8 mouse cellular contexts compared by ENCODE assay signal in genomic region chr3:68823876-68824764, GRCm38 (mm10). TPM values are rescaled to one million over a fixed set of nuclear protein-coding genes. Genes with fewer than 3 reads are reported as not detected.
A peak's percentile ranks its signal among the peaks of the same experiment; 100 is the strongest.
DNase-seq lines count a peak whose midpoint lies in the region; ATAC-seq lines count a peak whose summit lies in the region.
"Had no signal": no experiment of that assay in that cellular context is flagged by ENCODE, and none has a peak within 500 bp of the region (broad histone marks: within the 10 kb centered on the region; RNA-seq: fewer than 3 reads in every experiment).

No protein-coding gene starts in this region.

- DNase-seq in midbrain, embryonic 11.5 days (ENCODE audit: low spot score, missing footprints) = no peak
- peak; percentile 93 to 95 for DNase-seq in cerebellum, postnatal 10 days
- no peak for DNase-seq in natural killer cell, adult 2 months (ENCODE audit: low spot score in 2 of 2)
- no peak for DNase-seq in yolk sac, embryonic 10.5 days (ENCODE audit: low spot score)

- no peak overlapping the region for H3K4me3 ChIP-seq in midbrain, embryonic 13.5 days (replicated peaks)
- H3K4me3 ChIP-seq in midbrain, embryonic 11.5 days (ENCODE audit: low read depth, low read length) = no peak overlapping the region
- no peak overlapping the region for H3K4me3 ChIP-seq in hindbrain, embryonic 16.5 days (ENCODE audit: low read length)
- no peak overlapping the region for H3K4me3 ChIP-seq in midbrain, embryonic 16.5 days (ENCODE audit: low read depth, low read length)

- H3K9ac ChIP-seq in midbrain, embryonic 13.5 days (replicated peaks) = no peak overlapping the region
- no peak overlapping the region for H3K9ac ChIP-seq in midbrain, embryonic 11.5 days (ENCODE audit: low read length)
- no peak overlapping the region for H3K9ac ChIP-seq in hindbrain, embryonic 16.5 days (ENCODE audit: low read depth, low read length)
- no peak overlapping the region for H3K9ac ChIP-seq in midbrain, embryonic 16.5 days (ENCODE audit: low read depth, low read length)
- H3K9ac ChIP-seq: liver, embryonic 14.5 days had no signal

- no peaks in the 10 kb centered on the region for H3K27me3 ChIP-seq in midbrain, embryonic 13.5 days
- H3K27me3 ChIP-seq in midbrain, embryonic 11.5 days (ENCODE audit: control insufficient read depth, insufficient read depth, low read length) = no peaks in the 10 kb centered on the region
- H3K27me3 ChIP-seq in hindbrain, embryonic 16.5 days (replicated peaks; ENCODE audit: control insufficient read depth, insufficient read depth, low read length) = no peaks in the 10 kb centered on the region
- no peaks in the 10 kb centered on the region for H3K27me3 ChIP-seq in midbrain, embryonic 16.5 days (ENCODE audit: control insufficient read depth, insufficient read depth, low read depth, low read length)

- H3K4me1 ChIP-seq in midbrain, embryonic 13.5 days (replicated peaks) = peaks cover 25% of the 10 kb centered on the region
- peaks cover 3% of the 10 kb centered on the region; the same call in 1 of the 2 replicates for H3K4me1 ChIP-seq in midbrain, embryonic 11.5 days (ENCODE audit: control insufficient read depth, insufficient read depth, low read length)
- H3K4me1 ChIP-seq in hindbrain, embryonic 16.5 days (ENCODE audit: control insufficient read depth, insufficient read depth, low read depth, low read length) = peaks cover 10% of the 10 kb centered on the region
- peaks cover 6% of the 10 kb centered on the region; the same call in 1 of the 2 replicates for H3K4me1 ChIP-seq in midbrain, embryonic 16.5 days (ENCODE audit: control insufficient read depth, insufficient read depth, low read length)

- H3K36me3 ChIP-seq in midbrain, embryonic 13.5 days = no peaks in the 10 kb centered on the region
- no peaks in the 10 kb centered on the region for H3K36me3 ChIP-seq in midbrain, embryonic 11.5 days (ENCODE audit: control insufficient read depth, insufficient read depth, low read length)
- H3K36me3 ChIP-seq in hindbrain, embryonic 16.5 days (ENCODE audit: control insufficient read depth, insufficient read depth, low read length) = no peaks in the 10 kb centered on the region
- H3K36me3 ChIP-seq in midbrain, embryonic 16.5 days (ENCODE audit: control insufficient read depth, insufficient read depth, low read length) = no peaks in the 10 kb centered on the region

- no peak overlapping the region for H3K27ac ChIP-seq in midbrain, embryonic 13.5 days
- no peak overlapping the region for H3K27ac ChIP-seq in midbrain, embryonic 11.5 days (ENCODE audit: low read depth, low read length)
- H3K27ac ChIP-seq in hindbrain, embryonic 16.5 days (ENCODE audit: low read depth, low read length) = no peak overlapping the region
- H3K27ac ChIP-seq in midbrain, embryonic 16.5 days (ENCODE audit: low read length) = peak overlapping the region; percentile 62; the same call in 1 of the 2 replicates
- H3K27ac ChIP-seq: liver, embryonic 14.5 days had no signal

- WGBS in midbrain, embryonic 13.5 days = 64% methylated on average over 15 of the region's 15 CpGs
- WGBS in midbrain, embryonic 11.5 days = 82% methylated on average over 15 of the region's 15 CpGs
- 47% methylated on average over 15 of the region's 15 CpGs for WGBS in hindbrain, embryonic 16.5 days
- 54% methylated on average over 15 of the region's 15 CpGs for WGBS in midbrain, embryonic 16.5 days

- peak; percentile 51; the same call in 1 of the 2 replicates for ATAC-seq in midbrain, embryonic 13.5 days
- ATAC-seq in midbrain, embryonic 11.5 days (ENCODE audit: low FRiP score) = no peak
- ATAC-seq in hindbrain, embryonic 16.5 days = peak; percentile 90
- ATAC-seq in midbrain, embryonic 16.5 days = peak; percentile 86

- no peaks in the 10 kb centered on the region for H3K9me3 ChIP-seq in midbrain, embryonic 13.5 days
- no peaks in the 10 kb centered on the region for H3K9me3 ChIP-seq in midbrain, embryonic 11.5 days (ENCODE audit: control insufficient read depth, low read length)
- no peaks in the 10 kb centered on the region for H3K9me3 ChIP-seq in hindbrain, embryonic 16.5 days (ENCODE audit: control insufficient read depth, low read length)
- no peaks in the 10 kb centered on the region for H3K9me3 ChIP-seq in midbrain, embryonic 16.5 days (replicated peaks; ENCODE audit: control insufficient read depth, low read length, poor library complexity, severe bottlenecking)

- H3K4me2 ChIP-seq in midbrain, embryonic 13.5 days (replicated peaks) = no peak overlapping the region
- H3K4me2 ChIP-seq in midbrain, embryonic 11.5 days = no peak overlapping the region
- peak overlapping the region; percentile 12; the same call in 1 of the 2 replicates for H3K4me2 ChIP-seq in hindbrain, embryonic 16.5 days (ENCODE audit: low read length)
- H3K4me2 ChIP-seq in midbrain, embryonic 16.5 days (ENCODE audit: low read length) = no peak overlapping the region

RNA-seq across cellular contexts. Expression of gene 1110032F04Rik, which starts 45.3 kb away (rescaled TPM):
- polyA plus RNA-seq in midbrain, embryonic 13.5 days (2015; fragmentation: Nextera tagmentation; extraction: Ambion mirVana) = 1.8 and 2.8 TPM in 2 replicates
- 1.4 and 1.9 TPM in 2 replicates for polyA plus RNA-seq in midbrain, embryonic 11.5 days (2014; fragmentation: Nextera tagmentation; extraction: Ambion mirVana)
- 4.8 and 5.1 TPM in 2 replicates for polyA plus RNA-seq in hindbrain, embryonic 16.5 days (2015; fragmentation: Nextera tagmentation; extraction: Ambion mirVana)
- 3.4 and 3.8 TPM in 2 replicates for polyA plus RNA-seq in midbrain, embryonic 16.5 days (2015; fragmentation: Nextera tagmentation; extraction: Ambion mirVana)

Comparison
In these comparisons a context has a peak if more than half of its experiments do, and no peak if none do; other contexts are left out.
1. DNase-seq: peak in cerebellum, postnatal 10 days (2 of 2); none in midbrain, embryonic 11.5 days (single experiment), natural killer cell, adult 2 months (0 of 2) and yolk sac, embryonic 10.5 days (single experiment).